Mouse (Mus musculus): ENCODE results near the gene Slamf9. TPM values are rescaled to one million over a fixed set of nuclear protein-coding genes. Genes with fewer than 3 reads are reported as not detected.

The Slamf9 gene
- polyA plus RNA-seq (2014; fragmentation: Nextera tagmentation; extraction: Ambion mirVana): 0.48 and 0.53 TPM in 2 replicates

GRCm38 (mm10) chr1:172475054-172475741 is at the start of gene Slamf9:
Gene Slamf9 (plus strand): TSS chr1:172475358.
- Histone ChIP-seq H3K4me1 (ENCODE audit: control insufficient read depth, insufficient read depth, low read length) (no peaks in the 10 kb centered on the region), H3K4me3 (ENCODE audit: low read depth, low read length) (no peak within 1 kb of the TSS), H3K9ac (replicated peaks; ENCODE audit: low read length) (no peak within 1 kb of the TSS), H3K9me3 (replicated peaks; ENCODE audit: control insufficient read depth, low read length) (no peaks in the 10 kb centered on the region), H3K27me3 (ENCODE audit: control insufficient read depth, insufficient read depth, low read length) (no peaks in the 10 kb centered on the region), H3K4me2 (ENCODE audit: low read depth, low read length) (no peak within 1 kb of the TSS), H3K27ac (replicated peaks; ENCODE audit: low read depth, low read length) (no peak within 1 kb of the TSS), H3K36me3 (replicated peaks; ENCODE audit: control insufficient read depth, insufficient read depth, low read depth, low read length) (no peaks in the 10 kb centered on the region)
- 72% methylated on average over 7 of the region's 7 CpGs for WGBS
- 0 out of 2 replicates have a peak, but pooled peaks have one; percentile 32 for ATAC-seq (replicated peaks; ENCODE audit: insufficient number of reproducible peaks, low FRiP score, low TSS enrichment, low read depth)
- DNase-seq (ENCODE audit: low spot score): no peak

- 57% methylated on average over 1 of the region's 1 CpGs for WGBS
- no peak for ATAC-seq (replicated peaks; ENCODE audit: insufficient number of reproducible peaks, low FRiP score, low TSS enrichment, low read depth)
Measured at GRCm38 (mm10) chr1:172426419-172426818, 48.7 kb upstream of the Slamf9 start.

GRCm38 (mm10) chr1:172427841-172428240 is 47.3 kb upstream of the Slamf9 start:
- Histone ChIP-seq H3K4me2 (ENCODE audit: low read depth, low read length) (no peak overlapping the region), H3K4me3 (ENCODE audit: low read depth, low read length) (no peak overlapping the region), H3K36me3 (replicated peaks; ENCODE audit: control insufficient read depth, insufficient read depth, low read depth, low read length) (no peaks in the 10 kb centered on the region), H3K4me1 (ENCODE audit: control insufficient read depth, insufficient read depth, low read length) (no peaks in the 10 kb centered on the region), H3K27ac (replicated peaks; ENCODE audit: low read depth, low read length) (no peak overlapping the region), H3K9me3 (replicated peaks; ENCODE audit: control insufficient read depth, low read length) (no peaks in the 10 kb centered on the region), H3K27me3 (ENCODE audit: control insufficient read depth, insufficient read depth, low read length) (no peaks in the 10 kb centered on the region), H3K9ac (replicated peaks; ENCODE audit: low read length) (no peak overlapping the region)
- no peak for ATAC-seq (replicated peaks; ENCODE audit: insufficient number of reproducible peaks, low FRiP score, low TSS enrichment, low read depth)
- 93% methylated on average over 3 of the region's 3 CpGs for WGBS
- no peak for DNase-seq (ENCODE audit: low spot score)

More at GRCm38 (mm10) chr1:172426419-172426818, 48.7 kb upstream of the Slamf9 start:
- Histone ChIP-seq H3K4me3 (ENCODE audit: low read depth, low read length) (no peak overlapping the region), H3K4me1 (ENCODE audit: control insufficient read depth, insufficient read depth, low read length) (no peaks in the 10 kb centered on the region), H3K36me3 (replicated peaks; ENCODE audit: control insufficient read depth, insufficient read depth, low read depth, low read length) (no peaks in the 10 kb centered on the region), H3K9ac (replicated peaks; ENCODE audit: low read length) (no peak overlapping the region), H3K4me2 (ENCODE audit: low read depth, low read length) (no peak overlapping the region), H3K27me3 (ENCODE audit: control insufficient read depth, insufficient read depth, low read length) (no peaks in the 10 kb centered on the region), H3K27ac (replicated peaks; ENCODE audit: low read depth, low read length) (no peak overlapping the region), H3K9me3 (replicated peaks; ENCODE audit: control insufficient read depth, low read length) (no peaks in the 10 kb centered on the region)
- no peak for DNase-seq (ENCODE audit: low spot score)

- ATAC-seq (replicated peaks; ENCODE audit: insufficient number of reproducible peaks, low FRiP score, low TSS enrichment, low read depth): no peak
- 66% methylated on average over 1 of the region's 1 CpGs for WGBS
- no peak for DNase-seq (ENCODE audit: low spot score)
Measured at GRCm38 (mm10) chr1:172428614-172429013, 46.5 kb upstream of the Slamf9 start.

GRCm38 (mm10) chr1:172430731-172431220 is 44.4 kb upstream of the Slamf9 start:
- Histone ChIP-seq H3K4me1 (ENCODE audit: control insufficient read depth, insufficient read depth, low read length) (no peaks in the 10 kb centered on the region), H3K9ac (replicated peaks; ENCODE audit: low read length) (no peak overlapping the region), H3K4me2 (ENCODE audit: low read depth, low read length) (no peak overlapping the region), H3K36me3 (replicated peaks; ENCODE audit: control insufficient read depth, insufficient read depth, low read depth, low read length) (no peaks in the 10 kb centered on the region), H3K9me3 (replicated peaks; ENCODE audit: control insufficient read depth, low read length) (no peaks in the 10 kb centered on the region), H3K27ac (replicated peaks; ENCODE audit: low read depth, low read length) (no peak overlapping the region), H3K4me3 (ENCODE audit: low read depth, low read length) (no peak overlapping the region), H3K27me3 (ENCODE audit: control insufficient read depth, insufficient read depth, low read length) (no peaks in the 10 kb centered on the region)
- DNase-seq (ENCODE audit: low spot score) (no peak), ATAC-seq (replicated peaks; ENCODE audit: insufficient number of reproducible peaks, low FRiP score, low TSS enrichment, low read depth) (no peak)
- 50% methylated on average over 9 of the region's 9 CpGs for WGBS

More at GRCm38 (mm10) chr1:172428614-172429013, 46.5 kb upstream of the Slamf9 start:
- no peaks in the 10 kb centered on the region for H3K4me1 ChIP-seq (ENCODE audit: control insufficient read depth, insufficient read depth, low read length)
- H3K27ac ChIP-seq (replicated peaks; ENCODE audit: low read depth, low read length): no peak overlapping the region
- H3K4me2 ChIP-seq (ENCODE audit: low read depth, low read length): no peak overlapping the region
- H3K4me3 ChIP-seq (ENCODE audit: low read depth, low read length): no peak overlapping the region
- no peaks in the 10 kb centered on the region for H3K9me3 ChIP-seq (replicated peaks; ENCODE audit: control insufficient read depth, low read length)
- H3K9ac ChIP-seq (replicated peaks; ENCODE audit: low read length): no peak overlapping the region
- H3K27me3 ChIP-seq (ENCODE audit: control insufficient read depth, insufficient read depth, low read length): no peaks in the 10 kb centered on the region
- H3K36me3 ChIP-seq (replicated peaks; ENCODE audit: control insufficient read depth, insufficient read depth, low read depth, low read length): no peaks in the 10 kb centered on the region

- WGBS: 49% methylated on average over 4 of the region's 4 CpGs
- no peak for DNase-seq (ENCODE audit: low spot score)
- H3K9me3 ChIP-seq (replicated peaks; ENCODE audit: control insufficient read depth, low read length): no peaks in the 10 kb centered on the region
Measured at GRCm38 (mm10) chr1:172431836-172432586, 43.1 kb upstream of the Slamf9 start.

GRCm38 (mm10) chr1:172432587-172432955 is 42.6 kb upstream of the Slamf9 start:
- no peak for DNase-seq (ENCODE audit: low spot score)
- Histone ChIP-seq H3K4me1 (ENCODE audit: control insufficient read depth, insufficient read depth, low read length) (no peaks in the 10 kb centered on the region), H3K27me3 (ENCODE audit: control insufficient read depth, insufficient read depth, low read length) (no peaks in the 10 kb centered on the region), H3K27ac (replicated peaks; ENCODE audit: low read depth, low read length) (no peak overlapping the region), H3K36me3 (replicated peaks; ENCODE audit: control insufficient read depth, insufficient read depth, low read depth, low read length) (no peaks in the 10 kb centered on the region), H3K4me2 (ENCODE audit: low read depth, low read length) (no peak overlapping the region), H3K9ac (replicated peaks; ENCODE audit: low read length) (no peak overlapping the region), H3K9me3 (replicated peaks; ENCODE audit: control insufficient read depth, low read length) (no peaks in the 10 kb centered on the region), H3K4me3 (ENCODE audit: low read depth, low read length) (no peak overlapping the region)
- WGBS: 88% methylated on average over 3 of the region's 3 CpGs
- no peak for ATAC-seq (replicated peaks; ENCODE audit: insufficient number of reproducible peaks, low FRiP score, low TSS enrichment, low read depth)

More at GRCm38 (mm10) chr1:172431836-172432586, 43.1 kb upstream of the Slamf9 start:
- Histone ChIP-seq H3K9ac (replicated peaks; ENCODE audit: low read length) (no peak overlapping the region), H3K27me3 (ENCODE audit: control insufficient read depth, insufficient read depth, low read length) (no peaks in the 10 kb centered on the region), H3K36me3 (replicated peaks; ENCODE audit: control insufficient read depth, insufficient read depth, low read depth, low read length) (no peaks in the 10 kb centered on the region), H3K4me1 (ENCODE audit: control insufficient read depth, insufficient read depth, low read length) (no peaks in the 10 kb centered on the region), H3K4me3 (ENCODE audit: low read depth, low read length) (no peak overlapping the region), H3K4me2 (ENCODE audit: low read depth, low read length) (no peak overlapping the region), H3K27ac (replicated peaks; ENCODE audit: low read depth, low read length) (no peak overlapping the region)
- no peak for ATAC-seq (replicated peaks; ENCODE audit: insufficient number of reproducible peaks, low FRiP score, low TSS enrichment, low read depth)

All from embryonic facial prominence, embryonic 11.5 days (tissue).